Mouse (Mus musculus): ENCODE measurements around the gene Spc25.

Spc25 gene

DNA sequence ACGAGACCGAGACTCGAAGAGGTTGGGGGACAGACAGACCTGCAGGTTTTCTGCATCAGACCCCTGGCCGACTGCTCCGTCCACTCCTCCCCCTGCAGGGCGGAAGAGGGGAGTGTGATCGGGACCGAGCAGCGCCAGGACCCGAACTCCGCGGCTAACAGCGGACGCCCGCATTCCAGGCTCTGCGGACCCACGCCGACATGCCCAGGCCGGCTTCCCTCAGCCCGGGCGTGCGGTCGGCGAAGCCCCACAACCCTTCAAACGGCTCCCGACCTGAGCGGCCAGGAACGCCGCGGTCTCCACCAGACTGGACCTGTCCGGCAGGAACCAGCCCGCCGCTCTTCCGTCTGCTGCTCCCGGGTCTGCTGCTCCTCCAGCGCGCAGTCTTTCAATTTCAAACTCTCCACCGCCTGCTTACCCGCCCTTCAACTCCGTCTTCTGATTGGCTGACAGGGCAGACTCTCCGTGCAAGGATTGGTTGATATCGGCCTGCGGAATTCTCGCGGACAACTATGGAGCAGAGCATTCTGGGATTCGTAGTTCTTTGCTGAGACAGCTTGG is at the start of gene Spc25:
Gene Spc25 (minus strand): TSS at position 404 of the 561 bp plus-strand sequence.
- DNase-seq (ENCODE audit: low spot score): peak; percentile 86

- DNase-seq (ENCODE audit: low spot score): no peak
These were observed 42.3 kb upstream of the Spc25 start for GRCm38 (mm10) chr2:69248221-69248755.

DNA sequence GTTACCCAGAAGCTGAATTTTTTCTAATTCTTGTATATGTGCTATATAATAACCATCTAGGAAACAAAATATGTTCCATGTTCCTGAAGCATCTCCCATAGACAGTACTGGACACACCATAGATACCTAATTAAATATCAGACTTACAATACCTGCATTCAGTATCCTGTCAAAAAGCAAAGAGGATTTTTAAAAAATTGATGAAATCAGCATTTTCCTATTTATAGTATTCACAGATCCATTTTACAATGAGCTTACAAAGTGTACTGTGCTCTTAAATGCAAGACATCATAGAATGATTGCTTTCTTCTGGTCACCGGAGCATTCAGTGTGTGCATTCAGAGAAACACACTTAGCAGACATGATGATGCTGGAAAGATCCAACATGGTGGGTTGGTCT is 41.1 kb upstream of the Spc25 start:
- DNase-seq (ENCODE audit: low spot score): no peak

DNA sequence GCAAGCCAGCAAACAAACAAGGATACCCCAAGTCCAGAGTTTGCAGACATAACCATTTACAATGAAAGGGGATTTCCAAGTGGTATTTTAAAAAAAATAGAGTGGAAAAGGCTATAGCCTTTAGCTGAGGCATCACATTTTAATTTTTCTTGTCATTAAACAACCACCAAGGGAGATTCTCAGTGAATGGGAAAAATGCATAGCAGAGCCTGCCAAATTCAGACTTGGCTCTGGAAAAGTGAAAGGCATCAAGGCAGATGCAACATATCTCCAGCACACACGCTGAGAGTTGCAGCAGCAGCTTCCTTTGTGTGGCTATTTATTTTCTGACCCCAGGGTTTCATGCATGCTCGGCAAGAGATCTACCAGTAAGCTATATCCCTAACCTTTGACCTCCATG is 38.9 kb upstream of the Spc25 start:
- no peak for DNase-seq (ENCODE audit: low spot score)

- DNase-seq (ENCODE audit: low spot score): no peak
These were observed 33.3 kb upstream of the Spc25 start for GRCm38 (mm10) chr2:69239315-69239714.

GRCm38 (mm10) chr2:69234976-69235678 is 29.1 kb upstream of the Spc25 start:
- DNase-seq (ENCODE audit: low spot score): no peak

- no peak for DNase-seq (ENCODE audit: low spot score)
These were observed 26.1 kb upstream of the Spc25 start for GRCm38 (mm10) chr2:69232101-69232500.

DNA sequence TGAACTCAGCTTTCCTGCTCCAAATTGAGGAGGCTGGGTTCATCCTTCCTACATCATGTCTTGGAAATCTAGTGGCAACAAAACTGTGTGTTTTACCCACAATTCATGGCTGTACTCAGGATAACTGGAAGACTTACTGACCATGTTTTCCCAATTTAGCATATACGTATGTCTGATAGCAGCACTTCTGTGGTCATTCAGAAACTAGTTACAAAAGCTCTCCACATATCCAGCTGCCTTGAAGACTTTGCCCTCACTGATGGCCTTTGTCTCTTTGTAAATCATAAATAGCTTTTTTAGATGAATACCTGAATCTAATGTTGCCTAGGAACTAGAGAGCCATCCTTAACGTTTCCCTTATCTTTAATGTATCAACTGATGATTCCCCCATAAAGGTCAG is 24.1 kb upstream of the Spc25 start:
- no peak for DNase-seq (ENCODE audit: low spot score)

DNA sequence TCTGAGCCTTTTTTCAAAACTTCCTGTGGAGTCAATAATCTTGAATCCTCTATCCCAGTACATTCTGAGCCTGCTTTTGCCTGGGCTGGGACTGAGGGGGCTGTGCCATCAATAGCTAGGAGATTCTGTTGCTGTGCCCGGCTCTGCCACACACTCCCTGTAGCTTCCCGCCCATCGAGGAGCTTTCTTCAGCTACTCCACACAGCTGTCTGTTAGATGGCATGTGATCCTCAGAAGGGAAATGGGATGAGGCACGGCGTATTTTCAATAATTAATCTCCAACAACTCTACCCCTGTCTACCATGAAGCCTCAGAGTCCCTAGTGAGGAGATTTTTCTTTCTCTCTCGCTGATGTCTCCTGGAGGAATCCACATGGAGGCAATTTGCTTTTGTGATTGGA is 22.6 kb upstream of the Spc25 start:
- DNase-seq (ENCODE audit: low spot score): no peak

- no peak for DNase-seq (ENCODE audit: low spot score)
These were observed 20.9 kb upstream of the Spc25 start for GRCm38 (mm10) chr2:69226876-69227275.

DNA sequence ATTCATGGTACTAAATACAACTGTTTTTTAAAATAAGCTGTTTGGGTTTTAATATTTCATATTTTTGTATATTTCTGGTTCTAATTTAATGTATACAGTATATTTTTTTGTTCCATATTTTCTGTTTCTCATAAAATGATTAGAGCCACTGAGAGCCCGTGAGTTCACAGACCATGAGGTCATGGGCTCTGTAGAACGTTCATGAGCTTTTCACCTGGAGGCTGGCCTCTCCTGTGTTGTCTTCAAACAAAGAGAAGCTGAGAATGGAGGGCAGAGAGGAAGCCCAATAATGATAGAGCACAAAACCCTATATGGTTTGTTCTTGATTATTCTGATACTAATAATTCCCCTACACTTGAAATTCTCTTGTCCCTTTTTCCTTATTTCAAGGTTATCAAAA is 18.7 kb upstream of the Spc25 start:
- DNase-seq (ENCODE audit: low spot score): no peak

GRCm38 (mm10) chr2:69222815-69223214 is 16.8 kb upstream of the Spc25 start:
- no peak for DNase-seq (ENCODE audit: low spot score)

- no peak for DNase-seq (ENCODE audit: low spot score)
These were observed 15.9 kb upstream of the Spc25 start for GRCm38 (mm10) chr2:69221868-69222416.

- no peak for DNase-seq (ENCODE audit: low spot score)
These were observed 9.2 kb upstream of the Spc25 start for GRCm38 (mm10) chr2:69215242-69215641.

DNA sequence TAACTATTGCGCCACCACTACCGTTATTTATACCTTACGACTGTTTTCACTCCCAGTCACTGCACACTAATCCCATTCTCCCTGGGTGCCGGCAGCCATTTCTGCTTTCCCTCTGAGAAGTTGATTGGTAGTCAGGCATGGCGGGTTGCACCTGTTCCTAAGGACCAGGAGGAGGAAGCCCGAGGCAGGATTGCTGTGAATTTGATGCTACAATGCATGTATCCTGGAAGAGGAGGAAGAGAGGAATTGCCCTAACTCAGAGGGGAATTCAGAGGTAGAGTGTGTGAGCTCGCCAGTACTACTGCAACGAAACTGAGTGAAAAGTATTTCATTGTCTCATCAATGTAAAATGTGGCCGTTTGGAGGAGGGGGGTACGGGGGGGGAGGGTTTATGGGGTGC is 6.7 kb upstream of the Spc25 start:
- no peak for DNase-seq (ENCODE audit: low spot score)

- no peak for DNase-seq (ENCODE audit: low spot score)
These were observed 4.8 kb upstream of the Spc25 start, which contains the start of gene G6pc2 for GRCm38 (mm10) chr2:69210773-69211172. G6pc2 (plus strand) TSS chr2:69211073.

DNA sequence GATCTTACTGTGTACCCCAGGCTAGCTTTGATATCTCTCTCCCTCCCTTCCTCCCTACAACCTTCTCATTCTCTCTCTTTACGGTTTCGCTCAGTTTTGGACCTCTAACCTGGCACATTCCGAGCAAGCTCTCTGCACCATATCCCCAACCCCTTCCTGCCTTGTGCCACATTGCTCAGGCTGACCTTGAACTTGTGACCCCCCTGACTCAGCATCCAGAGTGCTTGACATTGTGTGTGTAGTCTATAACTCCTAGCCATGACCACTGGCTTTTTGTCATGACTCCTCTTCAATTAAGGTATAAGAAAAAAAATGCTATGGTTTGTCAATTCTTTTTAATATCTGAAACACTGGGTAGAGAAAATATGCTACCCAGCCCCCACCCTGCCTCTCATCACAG is 3.7 kb upstream of the Spc25 start:
- no peak for DNase-seq (ENCODE audit: low spot score)

GRCm38 (mm10) chr2:69206523-69206922 is 529 bp upstream of the Spc25 start:
- no peak for DNase-seq (ENCODE audit: low spot score)

GRCm38 (mm10) chr2:69205185-69205584 is 809 bp downstream of the Spc25 start:
- no peak for DNase-seq (ENCODE audit: low spot score)

DNA sequence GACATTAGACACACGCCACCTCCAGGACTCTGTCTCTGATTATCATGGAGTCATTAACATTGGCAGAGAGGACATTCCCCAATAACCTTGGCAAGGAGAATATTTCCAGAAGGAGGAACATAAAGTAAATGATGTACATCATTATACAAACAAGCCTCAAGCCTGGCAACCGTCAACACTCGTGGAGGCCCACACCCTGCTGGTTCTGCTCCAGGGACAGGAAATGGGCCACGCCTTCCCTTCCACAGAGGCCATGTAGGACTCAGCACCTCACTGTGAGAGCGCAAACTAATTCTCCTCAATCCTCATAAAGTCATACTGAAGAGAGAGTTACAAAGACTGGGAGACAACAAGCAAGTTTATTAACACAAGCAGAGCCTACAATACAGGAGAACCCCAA is 12.4 kb downstream of the Spc25 start:
- no peak for DNase-seq (ENCODE audit: low spot score)

DNA sequence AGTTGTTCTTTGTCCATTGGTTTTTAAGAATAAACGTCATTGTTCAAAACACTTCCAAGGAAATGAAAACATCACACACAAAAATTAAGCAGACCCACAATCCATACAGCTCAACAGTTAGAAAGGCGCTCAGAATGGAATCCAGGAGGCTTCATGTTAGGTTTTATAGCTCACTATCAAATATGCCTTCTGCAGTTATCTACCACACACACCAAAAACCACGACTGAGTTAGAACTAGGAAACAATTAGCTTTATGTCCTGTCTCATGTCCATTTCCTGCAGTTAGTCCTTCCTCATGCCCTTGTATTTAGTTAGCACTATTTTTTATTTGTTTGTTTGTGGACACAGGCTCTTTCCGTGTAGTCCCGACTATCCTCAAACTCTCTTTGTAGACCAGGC is 14.9 kb downstream of the Spc25 start:
- DNase-seq (ENCODE audit: low spot score): no peak

DNA sequence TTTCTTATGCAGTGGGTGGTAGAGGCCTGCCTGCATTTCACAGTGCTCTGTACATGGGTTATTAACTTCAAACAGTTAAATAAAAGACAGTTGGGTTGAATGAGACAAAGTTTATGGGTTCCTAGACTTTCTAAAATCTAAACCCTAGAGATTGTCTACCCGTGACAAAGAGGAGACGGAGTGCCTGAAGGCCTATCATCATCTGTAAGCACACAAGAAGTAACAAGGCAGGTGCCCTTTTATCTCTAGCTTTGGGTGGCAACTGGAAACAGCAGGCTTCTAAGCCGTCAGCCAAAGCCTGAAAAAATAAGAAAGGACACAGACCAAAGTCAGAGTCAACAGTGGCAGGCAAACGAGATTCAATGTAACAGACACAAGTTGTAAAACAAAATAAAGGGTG is 16.8 kb downstream of the Spc25 start:
- DNase-seq (ENCODE audit: low spot score): no peak

DNA sequence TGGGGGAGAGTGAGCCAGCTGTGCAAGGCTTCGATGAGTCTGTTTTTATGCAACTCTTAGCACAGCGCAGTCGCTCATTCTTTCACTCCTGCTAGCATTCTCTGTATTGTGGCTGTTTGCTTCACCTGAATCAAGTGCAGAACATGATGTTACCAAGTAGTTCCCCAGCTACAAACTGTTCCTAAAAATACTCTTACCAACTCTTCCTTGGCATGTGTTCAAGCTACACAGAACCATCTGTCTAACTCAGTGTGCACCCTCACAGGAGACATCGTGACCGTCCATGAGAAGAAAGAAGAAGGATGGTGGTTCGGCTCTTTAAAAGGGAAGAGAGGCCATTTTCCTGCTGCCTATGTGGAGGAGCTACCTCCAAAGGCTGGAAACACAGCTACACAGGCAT is 17.3 kb downstream of the Spc25 start:
- DNase-seq (ENCODE audit: low spot score): no peak

DNA sequence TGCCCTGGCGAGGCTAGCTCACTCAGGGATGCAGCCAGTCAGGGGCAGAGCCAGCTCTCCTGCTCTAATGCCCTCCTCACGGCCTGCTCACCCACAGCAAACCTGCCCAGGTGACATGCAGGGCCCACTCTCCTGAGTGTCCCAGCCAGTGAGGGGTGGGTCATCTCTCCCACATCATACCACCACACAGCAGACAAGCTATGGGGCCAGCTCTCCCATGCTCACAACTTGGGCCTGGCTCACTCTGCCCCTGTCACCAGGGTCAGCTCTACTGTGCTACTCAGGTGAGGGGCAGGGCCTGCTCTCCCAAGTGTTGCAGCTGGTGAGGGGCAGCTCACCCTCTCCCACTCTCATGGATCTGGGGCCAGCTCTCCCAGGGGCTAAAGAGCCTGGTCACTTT is 18.0 kb downstream of the Spc25 start:
- no peak for DNase-seq (ENCODE audit: low spot score)
